Mouse (Mus musculus) gonadal fat pad, adult 2 months (tissue): ENCODE measurements around the gene Lancl3. TPM values are rescaled to one million over a fixed set of nuclear protein-coding genes. Genes with fewer than 3 reads are reported as not detected.
"Not testable (repeated sequence)": the region's sequence is repeated elsewhere in the genome, so short reads cannot be mapped to it uniquely, and the experiment has no call there.

Experiments used
- DNase-seq: peaks from one replicate; pipeline ENCODE4 v3.0.0-alpha.2; 2012; ENCODE audit warnings: low read depth
- polyA plus RNA-seq: library from polyadenylated mRNA; depleted of rRNA; stranded (reverse); fragments of >200 nt; gene quantifications from 2 replicates; pipeline ENCODE4 v1.2.3, GENCODE M21; 2012; rRNA removed

The Lancl3 gene
- polyA plus RNA-seq, 1 experiment: 0.74 TPM

DNA sequence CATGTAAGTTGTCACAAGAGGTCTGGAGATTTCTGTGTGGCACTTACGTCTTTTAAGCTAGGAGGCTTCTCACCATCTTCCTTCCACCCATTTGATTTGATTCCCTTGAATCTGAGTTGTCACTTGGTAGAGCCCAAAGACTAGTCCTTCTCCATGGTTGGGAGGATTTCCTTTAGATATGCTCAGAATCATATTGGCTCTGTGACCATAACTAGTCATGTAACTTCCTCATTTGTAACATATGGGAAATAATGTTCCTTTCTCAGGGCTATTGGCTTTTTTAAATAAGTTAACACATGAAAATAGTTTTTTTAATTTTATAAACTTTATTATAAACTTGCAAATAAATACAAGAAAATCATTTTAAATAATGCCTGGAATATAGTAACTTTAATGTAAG lies 59.6 kb downstream of the Lancl3 start:
- no peak for DNase-seq

- no peak for DNase-seq
These were observed 71.4 kb downstream of the Lancl3 start for GRCm38 (mm10) chrX:9271112-9271511.

DNA sequence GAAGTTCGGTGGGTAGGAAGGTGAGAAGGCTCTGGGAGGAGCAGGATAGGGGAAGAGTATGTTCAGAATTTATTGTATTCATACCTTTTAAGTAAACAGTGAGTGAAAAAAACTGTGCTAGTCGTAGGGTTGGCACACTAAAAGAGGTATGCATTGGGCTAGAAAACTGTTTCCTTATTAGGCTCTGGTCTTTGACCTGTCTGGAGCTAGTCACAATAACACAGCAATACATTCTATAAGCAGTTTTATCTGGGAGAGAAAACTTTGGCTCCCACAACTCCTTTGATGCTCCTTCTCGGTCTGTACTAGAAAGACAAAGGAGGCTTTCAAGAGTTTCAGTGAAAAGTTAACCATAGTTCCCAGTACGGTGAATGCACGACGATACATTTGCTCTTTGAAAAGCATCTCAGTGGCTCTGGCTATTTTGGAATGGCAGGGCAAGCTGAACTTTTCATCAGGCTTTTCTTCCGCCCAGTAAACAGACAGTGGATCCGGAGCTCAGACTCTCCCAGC lies 72.3 kb downstream of the Lancl3 start:
- no peak for DNase-seq

GRCm38 (mm10) chrX:9272460-9273361 lies 73.0 kb downstream of the Lancl3 start, which contains the start of gene Xk:
Xk (plus strand) TSS chrX:9272756.
- DNase-seq: no peak

GRCm38 (mm10) chrX:9273377-9274002 lies 73.8 kb downstream of the Lancl3 start:
- DNase-seq: no peak

- DNase-seq: no peak
These were observed 74.6 kb downstream of the Lancl3 start for GRCm38 (mm10) chrX:9274321-9274720.

GRCm38 (mm10) chrX:9283464-9283863 lies 83.8 kb downstream of the Lancl3 start, which contains the start of gene H2al1m:
H2al1m (plus strand) TSS chrX:9283764.
- not testable (repeated sequence) for DNase-seq

GRCm38 (mm10) chrX:9293140-9293829 lies 93.6 kb downstream of the Lancl3 start:
- not testable (repeated sequence) for DNase-seq

DNA sequence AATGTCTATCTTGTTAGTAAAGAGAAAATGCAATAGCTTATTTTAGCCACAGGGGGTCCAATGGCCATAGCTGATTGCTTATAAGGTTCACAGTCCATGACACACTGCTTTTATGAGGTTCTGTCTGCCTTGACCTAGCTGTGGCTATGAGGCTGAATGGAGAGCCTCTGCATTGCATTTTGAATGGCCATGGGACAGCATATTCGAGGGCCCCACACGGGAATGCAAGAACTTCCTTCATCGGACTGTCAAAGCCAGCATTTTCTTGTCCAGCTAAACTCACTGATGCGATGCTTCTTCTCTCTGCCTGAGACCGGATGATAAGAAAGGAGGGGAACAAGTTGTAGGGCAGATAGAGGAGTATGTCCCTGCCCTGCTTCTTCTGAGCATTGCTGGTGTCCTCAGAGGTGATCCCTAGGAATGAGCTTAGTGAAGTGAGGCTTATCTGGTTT lies 98.7 kb downstream of the Lancl3 start:
- no peak for DNase-seq

DNA sequence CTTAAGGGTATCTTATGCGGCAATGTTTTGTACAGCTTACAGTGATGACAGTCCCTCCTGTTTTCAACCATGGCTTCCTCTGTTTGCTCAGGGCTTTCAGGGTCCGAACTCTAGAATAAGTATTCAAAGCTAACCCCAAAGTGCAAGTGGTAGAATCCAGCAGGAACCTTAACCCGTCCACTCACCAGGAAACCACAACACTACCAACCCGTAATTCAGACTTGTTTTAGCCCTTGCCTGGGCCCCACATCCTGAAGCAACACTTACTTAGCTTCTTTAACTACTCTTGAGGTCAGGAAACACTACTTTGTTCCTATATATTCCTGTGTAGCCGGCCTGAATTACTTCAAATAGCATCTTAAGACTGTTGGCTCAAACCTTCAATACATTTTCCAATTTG lies 103.1 kb downstream of the Lancl3 start:
- no peak for DNase-seq

GRCm38 (mm10) chrX:9303455-9303854 lies 103.8 kb downstream of the Lancl3 start:
- no peak for DNase-seq

DNA sequence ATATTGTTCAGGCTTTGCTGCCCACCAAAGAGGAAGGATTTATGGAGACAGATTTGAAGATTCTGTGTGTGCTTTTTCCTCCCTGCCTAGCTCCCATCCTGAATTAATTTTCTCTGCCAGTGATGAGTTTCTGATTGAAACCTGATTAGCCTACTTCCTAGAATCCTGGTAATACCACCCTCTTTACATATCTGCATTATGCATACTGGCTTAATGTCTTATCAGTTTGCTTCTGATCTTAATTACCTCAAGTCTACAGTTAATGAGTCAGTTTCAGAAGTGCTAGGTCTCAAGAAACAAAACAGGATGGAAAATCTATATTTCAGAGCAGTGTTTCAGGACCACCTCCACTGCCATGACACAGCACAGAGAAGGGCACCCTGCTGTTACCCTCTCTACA lies 116.8 kb downstream of the Lancl3 start:
- not testable (repeated sequence) for DNase-seq

Other genes with a start within 250 kb of the Lancl3 start
- not detected in 2 replicates for gene Fthl17b, start 236.9 kb upstream of the Lancl3 start, polyA plus RNA-seq
- not detected in 2 replicates for gene Fthl17c, start 223.3 kb upstream of the Lancl3 start, polyA plus RNA-seq
- gene Fthl17d, start 213.1 kb upstream of the Lancl3 start, polyA plus RNA-seq: not detected in 2 replicates
- not detected in 2 replicates for gene Fthl17e, start 166.4 kb upstream of the Lancl3 start, polyA plus RNA-seq
- not detected in 2 replicates for gene Fthl17f, start 136.9 kb upstream of the Lancl3 start, polyA plus RNA-seq
- not detected in 2 replicates for gene 4930402K13Rik, start 95.3 kb upstream of the Lancl3 start, polyA plus RNA-seq
- gene Gm14862, start 57.0 kb downstream of the Lancl3 start, polyA plus RNA-seq: not detected in 2 replicates
- gene Xk, start 72.9 kb downstream of the Lancl3 start, polyA plus RNA-seq: 4.7 and 6.2 TPM in 2 replicates
- gene H2al1m, start 83.9 kb downstream of the Lancl3 start, polyA plus RNA-seq: 0.65 and 1.0 TPM in 2 replicates
- gene H2al1k, start 150.7 kb downstream of the Lancl3 start, polyA plus RNA-seq: 0.36 TPM in 1 of 2 replicates, not detected in the other